Mouse (Mus musculus) subcutaneous adipose tissue, adult 2 months (tissue): ENCODE data around the gene Acly. TPM values are rescaled to one million over a fixed set of nuclear protein-coding genes. Genes with fewer than 3 reads are reported as not detected.

Source experiments
- polyA plus RNA-seq: library from polyadenylated mRNA; depleted of rRNA; stranded (reverse); fragments of >200 nt; gene quantifications from 2 replicates; pipeline ENCODE4 v1.2.3, GENCODE M21; 2012; ENCODE audit warnings: low replicate concordance; rRNA removed

Acly gene
- polyA plus RNA-seq: 867 and 1,359 TPM in 2 replicates

DNA sequence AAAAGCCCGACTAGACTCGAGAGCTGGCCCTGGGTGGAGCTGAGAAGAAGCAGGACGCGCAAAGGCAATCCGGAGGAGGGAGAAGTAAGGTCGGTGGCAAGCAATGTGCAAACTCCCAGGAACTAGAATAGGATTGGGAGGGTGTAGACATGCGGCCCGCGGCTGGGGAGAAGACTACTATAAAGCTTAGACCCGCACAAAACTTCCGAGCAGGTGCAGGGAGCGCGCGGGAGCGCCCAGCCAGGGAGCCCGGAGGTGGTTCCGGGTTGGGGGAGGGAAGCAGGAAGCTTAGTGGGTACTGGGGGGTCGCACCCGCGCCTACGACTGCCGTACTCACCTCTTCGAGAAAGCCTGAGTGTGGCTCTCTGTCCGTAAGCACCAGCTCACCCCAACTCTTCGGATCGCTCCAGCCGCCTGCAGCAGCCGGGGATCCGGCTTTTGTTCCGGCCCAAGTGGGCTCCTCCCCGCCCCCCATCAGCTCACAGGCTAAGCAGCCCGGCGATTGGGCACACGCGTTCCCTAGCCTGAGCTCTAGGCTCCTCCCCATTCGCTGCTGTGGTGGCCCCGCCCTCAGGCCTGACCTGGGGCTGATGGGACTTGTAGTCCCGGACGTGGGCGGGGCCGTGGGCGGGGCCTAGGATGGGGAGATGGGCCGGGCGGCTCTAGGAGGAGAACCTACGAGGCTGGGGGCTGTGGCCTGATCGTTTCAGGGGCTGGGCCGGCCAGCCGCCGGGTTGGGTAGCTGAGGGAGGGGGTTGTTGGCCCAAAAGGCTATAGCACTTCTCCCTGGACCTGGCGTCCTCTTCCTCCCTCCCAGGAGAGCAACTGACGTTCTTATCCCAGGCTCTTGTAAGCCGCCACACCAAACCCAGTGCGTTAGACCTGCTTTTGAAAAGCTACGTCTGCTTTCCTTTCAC lies at the start of gene Acly:
Gene Acly, minus strand, starts transcription at position 543 of the 917 bp plus-strand sequence.

DNA sequence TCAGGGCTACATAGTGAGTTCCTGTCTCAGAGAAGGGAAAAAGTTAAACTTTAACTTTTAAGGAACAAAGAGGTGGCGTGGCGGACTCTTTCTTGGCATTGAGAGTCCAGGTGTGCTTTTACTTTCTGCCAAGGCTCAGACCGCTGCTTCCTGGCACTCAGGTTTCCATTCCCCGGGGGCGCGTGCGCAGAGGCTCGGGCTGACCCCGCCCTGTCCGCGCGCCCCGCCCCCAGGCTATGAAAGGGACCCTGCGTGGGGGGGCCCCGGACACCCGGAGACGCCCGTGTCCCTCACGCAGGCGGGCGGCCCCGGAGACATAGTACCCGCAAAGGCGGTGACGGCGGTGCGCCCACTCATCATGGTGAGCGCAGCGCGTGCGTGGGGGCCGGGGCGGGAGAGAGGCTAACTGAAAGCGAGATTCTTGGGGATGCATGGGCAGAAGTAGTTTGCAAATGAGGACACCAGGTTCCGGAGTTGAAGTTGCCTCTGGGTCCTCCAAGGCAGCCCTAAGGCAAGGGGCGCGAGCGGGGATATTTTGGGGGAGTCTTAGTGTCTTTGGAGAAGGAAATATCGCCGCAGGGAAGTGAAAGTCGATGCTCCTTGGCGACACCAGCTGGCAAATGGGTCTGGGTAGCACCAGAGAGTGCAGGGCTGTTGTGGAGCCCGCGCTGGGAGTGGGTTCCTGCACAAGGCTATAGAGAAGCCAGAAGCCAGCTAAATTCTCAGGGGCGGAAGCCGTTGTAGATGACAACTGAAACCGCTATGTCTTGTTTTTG lies 47.1 kb upstream of the Acly start, which contains the start of gene Cnp:
Gene Cnp, plus strand, starts transcription at position 197 of the 776 bp plus-strand sequence.

DNA sequence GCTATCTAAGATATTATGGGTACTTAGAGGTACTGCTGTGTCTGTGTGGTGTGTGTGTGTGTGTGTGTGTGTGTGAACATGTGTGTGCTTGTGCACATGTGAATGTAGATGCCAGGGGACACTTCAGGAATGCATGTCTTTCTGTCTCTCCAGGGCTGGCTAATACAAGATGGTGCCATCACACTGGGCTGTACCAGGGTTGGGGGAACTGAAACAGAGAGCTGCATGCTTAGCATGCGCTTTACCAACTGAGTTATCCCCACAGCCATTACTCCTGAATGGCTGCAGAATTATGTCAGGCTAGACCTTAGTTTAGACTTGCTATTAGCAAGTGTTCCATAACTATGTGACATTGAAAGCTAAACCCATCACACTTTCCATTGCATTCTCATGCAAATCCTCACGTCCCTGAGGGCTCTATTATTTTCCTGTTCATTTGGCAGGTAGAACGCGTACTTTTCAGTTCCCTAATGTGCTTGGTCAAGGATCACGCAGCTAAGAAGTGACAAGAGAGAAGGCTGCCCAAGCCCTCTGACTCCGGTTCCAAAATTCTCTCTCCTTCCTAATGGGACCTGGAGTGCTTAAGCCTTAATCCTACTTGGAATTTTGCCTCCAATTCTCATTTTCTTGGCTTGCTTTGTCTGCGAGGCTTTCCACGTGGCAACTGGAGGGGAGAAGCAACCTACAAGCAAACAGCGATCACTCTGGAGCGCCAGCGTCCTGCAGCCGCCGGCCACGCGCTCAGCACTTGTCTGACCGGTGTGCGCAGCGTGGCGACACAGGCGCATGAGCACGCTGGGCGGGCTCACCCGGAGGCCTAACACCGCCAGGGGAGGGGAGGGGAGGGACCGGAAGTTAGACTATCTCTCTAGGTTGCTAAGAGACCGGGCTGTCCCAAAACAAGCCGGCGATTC lies 17.3 kb upstream of the Acly start, which contains the start of gene Ttc25:
Gene Ttc25, plus strand, starts transcription at position 776 of the 914 bp plus-strand sequence.

DNA sequence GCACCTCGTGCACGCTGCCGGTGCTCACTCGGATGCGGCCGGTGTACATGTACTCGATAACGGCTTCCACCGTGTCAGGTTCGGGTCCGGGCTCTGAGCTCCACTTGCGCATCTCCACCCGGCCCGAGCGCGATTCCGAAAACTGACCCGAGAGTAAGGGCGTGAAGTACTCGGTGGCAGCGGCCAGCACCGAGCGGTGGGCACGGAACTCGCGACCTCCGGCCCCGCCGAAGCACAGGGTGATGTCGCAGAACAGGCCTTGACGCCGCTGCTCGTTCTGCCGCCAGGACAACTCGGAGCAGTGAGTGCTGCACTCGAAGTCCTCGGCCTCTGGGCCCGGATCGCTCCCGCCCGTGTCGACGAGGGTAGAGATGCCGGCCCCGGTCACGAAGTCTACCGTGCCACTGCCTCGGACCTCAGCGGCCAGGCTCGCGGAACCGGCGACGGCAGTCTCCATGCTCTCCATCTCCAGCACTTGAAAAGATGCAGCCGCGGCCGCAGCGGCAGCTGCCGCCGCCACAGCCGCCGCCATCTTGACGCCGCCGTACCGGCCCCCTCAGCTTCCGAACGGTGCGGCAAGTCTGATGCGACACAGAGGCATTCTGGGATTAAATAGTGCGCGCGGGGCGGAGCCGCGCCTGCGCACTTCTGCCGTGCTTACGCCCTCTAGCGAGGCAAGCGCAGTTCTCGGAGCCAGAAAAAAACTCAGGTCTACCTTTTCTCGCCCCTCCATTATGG lies 55.4 kb downstream of the Acly start, which contains the start of gene Klhl11:
Gene Klhl11, minus strand, starts transcription at position 545 of the 738 bp plus-strand sequence.

DNA sequence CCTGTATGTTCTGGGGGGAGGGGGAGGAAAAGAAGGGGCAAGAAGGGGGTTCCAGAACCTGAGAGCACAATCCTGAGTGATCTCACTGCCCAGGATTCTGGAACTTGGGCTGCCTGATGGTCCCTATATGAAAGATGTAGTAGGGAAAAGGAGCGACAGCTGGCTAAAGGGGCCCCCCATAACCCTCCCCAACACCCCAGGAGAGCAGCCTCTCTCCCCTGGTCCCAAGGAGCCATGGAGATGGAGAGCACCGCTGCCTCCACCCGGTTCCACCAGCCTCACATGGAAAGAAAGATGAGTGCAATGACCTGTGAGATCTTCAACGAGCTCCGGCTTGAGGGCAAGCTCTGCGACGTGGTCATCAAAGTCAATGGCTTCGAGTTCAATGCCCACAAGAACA lies 86.0 kb downstream of the Acly start, which contains the start of the genes Nt5c3b and Klhl10:
Gene Nt5c3b, minus strand, starts transcription at position 12 of the 400 bp plus-strand sequence.
Gene Klhl10, plus strand, starts transcription at position 121 of the 400 bp plus-strand sequence.

Other genes starting within 250 kb of the Acly start
- 118 and 139 TPM in 2 replicates for gene Eif1, start 208.1 kb downstream of the Acly start, polyA plus RNA-seq
- not detected in 2 replicates for gene Gast, start 193.6 kb downstream of the Acly start, polyA plus RNA-seq
- 0.97 and 7.3 TPM in 2 replicates for gene Hap1, start 171.9 kb downstream of the Acly start, polyA plus RNA-seq
- gene Jup, start 130.2 kb downstream of the Acly start, polyA plus RNA-seq: 171 and 312 TPM in 2 replicates
- 14.1 and 62.2 TPM in 2 replicates for gene P3h4, start 113.2 kb downstream of the Acly start, polyA plus RNA-seq
- gene Fkbp10, start 112.3 kb downstream of the Acly start, polyA plus RNA-seq: 32.9 and 157 TPM in 2 replicates
- 30.8 and 85.2 TPM in 2 replicates for gene Nt5c3b, start 86.2 kb downstream of the Acly start, polyA plus RNA-seq
- 0.29 and 0.95 TPM in 2 replicates for gene Klhl10, start 86.1 kb downstream of the Acly start, polyA plus RNA-seq
- gene Klhl11, start 55.3 kb downstream of the Acly start, polyA plus RNA-seq: 3.5 and 9.2 TPM in 2 replicates
- gene Ttc25, start 17.6 kb upstream of the Acly start, polyA plus RNA-seq: 1.3 and 1.5 TPM in 2 replicates
- gene Cnp, start 46.9 kb upstream of the Acly start, polyA plus RNA-seq: 23.0 and 37.9 TPM in 2 replicates
- gene Nkiras2, start 91.2 kb upstream of the Acly start, polyA plus RNA-seq: 78.7 and 99.3 TPM in 2 replicates
- 40.7 and 54.1 TPM in 2 replicates for gene Dnajc7, start 92.2 kb upstream of the Acly start, polyA plus RNA-seq
- 0.52 and 2.2 TPM in 2 replicates for gene Zfp385c, start 164.5 kb upstream of the Acly start, polyA plus RNA-seq
- 11.7 and 17.3 TPM in 2 replicates for gene Dhx58, start 176.3 kb upstream of the Acly start, polyA plus RNA-seq
- gene Kat2a, start 184.5 kb upstream of the Acly start, polyA plus RNA-seq: 37.3 and 71.8 TPM in 2 replicates
- gene Hspb9, start 185.8 kb upstream of the Acly start, polyA plus RNA-seq: not detected in 2 replicates
- 253 and 307 TPM in 2 replicates for gene Rab5c, start 210.2 kb upstream of the Acly start, polyA plus RNA-seq
- gene Kcnh4, start 231.9 kb upstream of the Acly start, polyA plus RNA-seq: 0.39 and 1.0 TPM in 2 replicates
- gene Hcrt, start 234.9 kb upstream of the Acly start, polyA plus RNA-seq: not detected in 2 replicates
- 18.3 and 26.9 TPM in 2 replicates for gene Ghdc, start 243.0 kb upstream of the Acly start, polyA plus RNA-seq